Mouse (Mus musculus): ENCODE results near the gene Babam2.

Gene Babam2

DNA sequence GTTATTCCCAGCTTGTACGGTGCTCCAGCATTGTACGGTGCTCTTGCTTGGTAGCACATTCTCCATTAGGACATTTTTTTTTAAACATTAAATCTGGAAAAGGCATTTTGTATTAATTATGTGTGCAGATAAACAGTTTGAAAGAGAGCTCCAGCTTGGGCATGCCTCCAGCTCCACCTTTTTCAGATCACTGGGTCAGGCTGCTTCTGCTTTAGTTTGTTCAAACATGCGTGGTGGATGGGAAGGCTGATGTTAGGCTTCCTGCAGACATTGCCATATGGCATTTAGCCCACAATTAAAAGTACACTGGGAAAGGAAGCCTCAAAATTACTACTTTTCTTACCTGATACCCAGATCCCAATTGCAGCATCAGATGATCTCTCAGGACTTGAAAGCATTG is 310.9 kb downstream of the Babam2 start:
- no peak for DNase-seq

DNA sequence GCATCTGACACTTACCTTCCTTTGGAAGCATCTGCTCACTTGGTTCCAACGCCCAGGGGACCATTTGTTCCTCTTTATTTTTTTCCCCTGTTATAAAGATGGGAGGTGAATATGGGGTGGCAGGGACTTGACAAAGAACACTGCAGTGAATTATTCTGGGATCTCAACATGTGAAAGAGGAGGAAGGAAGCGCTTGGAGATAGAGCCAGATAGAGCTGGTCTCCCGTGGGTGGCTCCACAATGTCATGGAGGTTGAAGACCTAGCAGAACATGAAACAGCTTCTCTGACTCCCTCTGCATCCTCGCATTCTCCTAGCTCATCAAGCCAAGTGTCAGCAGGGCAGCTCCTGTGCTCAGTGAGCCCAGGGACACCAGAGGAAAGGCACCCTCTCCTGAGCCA is 312.6 kb downstream of the Babam2 start:
- DNase-seq: no peak

DNA sequence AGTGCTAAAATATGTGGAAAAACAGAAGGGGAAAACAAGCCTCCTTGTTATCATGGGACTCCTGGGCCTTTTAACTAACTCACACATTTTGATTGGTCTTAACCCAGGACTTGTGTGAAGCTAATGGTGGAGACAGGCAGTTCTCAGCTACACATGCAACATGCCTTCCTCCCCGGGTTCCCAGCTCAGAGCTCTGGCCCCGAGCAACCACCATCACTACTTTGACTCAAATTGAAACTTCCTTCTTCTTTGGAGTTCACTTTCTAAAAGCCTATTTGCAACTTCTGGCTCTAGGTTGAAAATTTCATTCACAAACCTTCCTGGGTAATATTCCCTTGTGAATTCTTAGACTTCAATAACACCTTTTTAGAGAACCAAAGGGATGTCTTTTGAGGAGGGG is 315.6 kb downstream of the Babam2 start:
- no peak for DNase-seq

DNA sequence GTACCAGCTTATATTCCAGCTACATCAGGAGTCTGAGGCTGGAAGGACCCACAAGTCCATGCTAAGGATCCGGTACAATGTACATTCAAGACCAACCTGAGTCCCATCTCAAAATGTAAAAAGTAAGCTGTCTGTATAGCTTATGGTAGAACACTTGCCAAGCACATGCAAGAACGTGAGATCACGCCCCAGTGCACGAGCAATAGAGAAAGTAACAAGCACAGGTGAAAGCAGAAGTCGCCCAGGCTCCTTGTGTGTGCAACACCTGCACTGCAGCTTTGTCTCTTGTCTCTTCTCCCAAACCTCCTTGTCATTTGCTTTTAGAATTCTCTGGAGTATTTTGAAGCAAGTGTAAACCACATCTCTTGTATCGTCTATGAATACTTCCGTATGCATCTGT is 317.3 kb downstream of the Babam2 start:
- DNase-seq: no peak

DNA sequence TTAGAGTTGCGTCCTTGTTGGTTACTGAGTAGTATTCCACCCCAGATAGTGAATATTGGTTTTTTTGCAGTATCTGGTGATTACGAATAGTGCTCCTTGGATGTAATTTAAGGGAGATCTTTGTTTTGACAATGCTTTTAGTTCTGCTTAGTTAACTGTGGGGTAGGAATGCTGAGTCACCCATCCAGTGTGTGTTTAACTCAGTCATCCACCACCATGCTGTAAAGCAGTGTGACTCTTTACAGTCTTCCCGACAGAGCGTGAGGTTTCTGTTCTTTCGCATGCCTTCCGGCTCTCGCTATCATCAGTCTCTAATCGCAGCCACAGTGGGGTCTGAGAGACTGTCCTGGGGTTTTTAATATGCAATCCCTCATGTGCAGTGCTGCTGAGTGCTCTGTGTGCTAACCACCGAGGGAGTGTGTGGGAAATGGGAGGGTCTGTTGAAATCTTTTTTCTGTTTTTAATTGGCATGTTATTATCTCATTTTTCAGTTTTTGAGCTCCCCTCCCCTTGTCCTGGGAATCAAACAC is 318.5 kb downstream of the Babam2 start:
- no peak for DNase-seq

DNA sequence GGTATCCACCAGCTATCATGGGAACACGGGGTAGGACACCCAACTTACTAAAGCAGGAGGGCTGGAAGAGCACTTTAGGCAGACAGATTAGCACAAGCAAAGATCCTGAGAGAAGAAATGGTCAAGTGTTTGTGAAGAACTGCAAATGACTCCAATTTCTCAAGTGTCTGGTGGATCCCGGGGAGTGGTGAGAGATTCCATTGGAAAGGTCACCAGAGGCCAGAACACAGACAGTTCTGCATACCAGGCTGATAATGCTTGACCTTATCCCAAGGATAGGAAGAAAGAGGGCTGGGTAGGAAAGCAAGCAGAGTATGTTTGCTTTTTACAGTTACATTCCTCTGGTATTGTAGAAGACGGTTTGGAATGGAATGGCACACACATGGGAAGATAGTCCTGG is 320.2 kb downstream of the Babam2 start:
- no peak for DNase-seq

DNA sequence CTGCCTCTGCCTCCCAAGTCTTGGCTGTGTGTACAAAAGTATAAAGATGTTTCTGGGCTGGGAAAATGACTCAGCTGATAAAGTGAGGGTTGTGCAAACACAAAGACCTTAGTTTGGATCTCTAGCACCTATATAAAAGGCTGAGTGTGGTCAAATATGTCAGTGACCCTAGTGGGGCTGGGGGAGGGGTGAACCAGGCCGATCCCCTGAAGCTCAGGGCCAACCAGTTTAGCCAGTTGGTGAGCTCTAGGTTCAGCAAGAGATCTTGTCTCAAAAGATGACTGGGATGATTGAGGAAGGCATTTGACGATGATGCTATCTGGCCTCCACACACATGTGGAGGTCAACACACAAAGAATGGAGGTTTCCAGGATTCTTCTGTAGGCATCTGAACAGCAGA is 320.8 kb downstream of the Babam2 start:
- no peak for DNase-seq

DNA sequence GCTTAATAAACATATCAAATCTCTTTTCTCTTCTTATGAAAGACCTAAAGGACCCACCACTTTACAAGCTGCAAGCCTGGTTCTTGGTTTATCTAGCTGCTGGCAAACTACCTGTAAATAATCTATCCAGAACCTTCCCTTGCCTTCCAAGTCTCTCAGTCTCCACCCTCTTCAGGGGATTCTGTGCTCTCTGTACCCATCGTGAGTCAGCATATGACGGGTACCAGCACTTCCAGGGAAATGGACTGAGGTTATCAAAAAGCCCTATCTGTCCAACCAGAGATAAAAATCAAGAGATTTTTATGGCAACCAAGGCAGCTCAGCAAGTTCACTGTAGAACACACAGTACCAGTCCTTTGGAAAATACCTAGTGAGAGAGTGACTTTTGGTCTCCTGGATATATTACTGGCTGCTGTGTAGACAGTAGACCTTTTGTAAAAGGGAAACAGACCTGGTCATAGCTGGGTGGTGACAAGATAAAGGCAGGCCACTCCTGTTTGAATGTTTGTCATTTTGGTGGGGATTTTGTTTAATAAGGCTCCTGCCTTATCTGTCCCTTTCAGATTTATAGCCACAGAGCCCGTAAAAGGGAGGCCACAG is 332.4 kb downstream of the Babam2 start:
- DNase-seq: no peak

DNA sequence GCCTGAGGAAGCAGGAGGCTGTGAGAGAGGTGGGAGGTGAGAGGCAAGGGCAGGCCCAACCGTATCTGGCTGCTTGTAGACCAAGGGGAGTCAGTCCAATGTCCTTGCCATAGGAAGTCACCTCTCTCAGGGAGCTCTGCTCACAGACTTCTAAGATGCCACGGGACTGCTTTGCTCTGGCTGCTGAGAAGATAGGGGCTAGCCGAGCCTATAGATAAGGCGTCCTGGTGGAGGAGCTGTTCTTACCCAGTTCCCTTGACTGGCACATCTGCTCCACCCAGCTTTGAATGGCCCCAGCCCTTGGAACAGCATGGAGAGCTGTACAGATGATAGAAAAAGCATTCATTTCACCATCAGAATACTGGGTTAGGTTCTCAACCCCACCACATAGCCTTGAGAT is 335.7 kb downstream of the Babam2 start:
- DNase-seq: no peak

DNA sequence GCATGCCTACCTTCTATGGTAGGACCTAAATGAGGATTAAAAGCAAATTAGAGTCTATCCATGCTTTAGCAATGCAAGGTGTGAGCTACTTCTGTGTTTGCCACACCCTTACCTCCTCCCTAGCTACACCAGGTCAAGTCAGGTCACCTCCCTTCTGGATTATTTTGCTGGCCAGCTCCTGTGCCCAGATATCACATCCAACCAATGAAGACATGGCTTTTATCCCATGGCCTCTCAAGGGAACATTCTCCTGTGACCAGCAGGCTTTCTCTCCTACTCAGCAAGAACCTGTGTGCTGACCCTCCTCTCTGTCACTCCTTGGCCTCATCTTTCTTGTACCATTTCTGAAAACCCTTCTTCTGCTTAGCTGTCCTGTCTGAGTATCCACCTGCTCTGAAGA is 336.1 kb downstream of the Babam2 start:
- no peak for DNase-seq

DNA sequence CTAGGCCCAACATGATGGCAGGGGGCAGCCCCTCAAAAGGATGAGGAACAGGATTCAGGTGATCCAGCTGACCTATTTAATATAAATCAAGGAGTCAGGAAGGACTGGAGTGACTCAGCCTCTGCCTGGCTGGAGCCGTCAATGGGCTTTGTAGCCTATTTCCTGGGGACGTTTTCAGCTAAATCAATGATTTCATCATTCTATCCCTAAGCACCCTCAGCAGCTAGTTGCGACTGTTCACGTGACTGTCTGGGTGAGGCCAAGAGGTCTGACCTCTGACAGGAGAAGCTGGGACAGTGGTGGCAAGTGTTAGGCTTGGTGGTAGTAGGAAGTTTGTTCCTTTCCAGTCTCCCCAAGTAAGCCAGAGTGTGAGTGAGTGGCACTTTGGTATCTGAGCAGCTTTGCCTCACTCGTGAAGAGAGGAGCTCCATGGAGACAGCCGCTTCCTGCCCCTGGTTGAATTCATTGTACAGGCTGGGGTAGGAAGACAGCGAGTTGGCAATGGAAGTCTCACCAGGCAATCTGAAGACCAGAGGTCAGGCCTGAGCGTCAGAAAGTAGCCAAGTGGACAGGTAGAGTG is 337.1 kb downstream of the Babam2 start:
- DNase-seq: no peak

DNA sequence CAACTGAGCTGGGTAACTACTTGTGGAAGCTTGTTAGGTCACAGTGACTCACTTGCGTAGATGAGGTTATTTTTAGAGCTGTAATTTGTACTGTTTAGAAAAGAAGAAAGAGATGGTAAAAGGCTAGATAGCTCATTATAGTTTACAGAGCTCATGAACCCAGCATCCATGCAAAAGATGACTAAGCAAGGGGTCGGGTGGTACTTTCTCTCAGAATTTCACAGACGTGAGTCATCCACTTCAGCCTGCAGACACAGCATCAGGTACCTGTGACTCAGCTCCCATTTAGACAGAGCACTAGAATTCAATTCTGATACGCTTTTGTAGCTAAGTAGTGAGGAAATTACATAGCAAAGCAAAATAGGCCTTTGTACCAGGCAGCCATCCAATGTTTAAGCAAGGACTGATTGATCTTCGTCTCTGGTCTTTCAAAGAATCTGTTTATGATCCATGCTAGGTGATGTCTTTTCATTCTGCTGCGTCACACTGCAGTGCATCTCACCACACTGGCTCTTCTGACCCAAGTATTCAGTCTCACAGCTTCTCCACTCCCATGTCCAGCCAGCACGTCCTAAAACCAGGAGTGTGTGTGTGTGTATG is 338.3 kb downstream of the Babam2 start:
- DNase-seq: no peak

DNA sequence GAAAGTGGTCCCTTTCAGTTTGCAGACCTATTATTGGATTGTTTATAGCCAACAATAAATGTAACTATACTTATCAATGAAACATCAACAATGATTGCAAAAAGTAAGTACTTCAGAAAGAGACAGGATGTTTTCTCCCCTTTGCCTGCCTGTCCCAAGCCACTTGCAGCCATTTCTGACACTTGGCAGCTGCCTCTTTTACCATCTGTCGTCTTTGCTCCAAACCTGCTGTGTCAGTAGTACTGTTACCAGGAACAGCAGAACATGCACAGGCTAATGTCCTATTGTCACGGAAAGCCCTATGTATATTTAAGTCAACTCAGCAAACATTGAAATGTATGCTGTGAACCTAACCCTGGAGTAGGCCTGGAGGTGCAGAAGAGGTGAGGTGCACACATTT is 339.4 kb downstream of the Babam2 start:
- peak; percentile 42 for DNase-seq

DNA sequence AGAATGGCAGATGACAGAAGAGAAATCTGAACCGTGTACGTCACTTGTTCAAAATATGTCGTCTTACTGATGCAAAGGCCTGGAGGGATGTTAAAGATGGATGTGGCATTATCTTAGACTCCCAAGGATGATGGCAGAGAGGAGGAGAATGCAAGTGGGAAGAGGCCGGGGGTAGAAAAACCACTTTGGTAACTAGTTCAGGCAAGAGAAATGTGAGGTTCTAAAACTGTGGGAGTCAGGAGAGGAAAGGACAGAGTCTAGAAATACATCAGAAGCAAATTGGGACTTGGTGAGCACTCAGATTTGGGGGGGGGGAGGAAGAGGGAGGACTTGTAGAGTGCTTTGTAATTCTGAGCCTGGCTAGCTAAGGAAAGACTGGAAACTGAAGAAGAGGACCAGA is 340.1 kb downstream of the Babam2 start:
- DNase-seq: no peak

DNA sequence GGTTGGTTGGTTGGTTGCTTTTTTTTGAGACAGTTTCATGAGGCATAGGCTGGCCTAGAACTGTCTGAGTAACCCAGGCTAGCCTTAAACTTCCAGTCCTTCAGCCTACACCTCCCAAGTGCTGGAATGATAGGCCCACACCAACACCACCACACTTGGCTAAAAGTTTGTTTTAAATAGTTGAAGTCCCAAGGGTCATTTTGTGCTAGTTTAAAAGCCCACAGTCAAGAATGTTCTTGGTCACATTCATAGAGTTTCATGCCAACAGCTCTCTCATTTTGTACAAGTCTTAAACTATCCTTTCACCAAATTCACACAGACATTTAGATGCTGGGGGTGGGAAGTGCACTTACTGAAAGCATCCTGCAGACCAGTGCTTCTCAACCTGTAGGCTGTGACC is 341.5 kb downstream of the Babam2 start:
- no peak for DNase-seq

DNA sequence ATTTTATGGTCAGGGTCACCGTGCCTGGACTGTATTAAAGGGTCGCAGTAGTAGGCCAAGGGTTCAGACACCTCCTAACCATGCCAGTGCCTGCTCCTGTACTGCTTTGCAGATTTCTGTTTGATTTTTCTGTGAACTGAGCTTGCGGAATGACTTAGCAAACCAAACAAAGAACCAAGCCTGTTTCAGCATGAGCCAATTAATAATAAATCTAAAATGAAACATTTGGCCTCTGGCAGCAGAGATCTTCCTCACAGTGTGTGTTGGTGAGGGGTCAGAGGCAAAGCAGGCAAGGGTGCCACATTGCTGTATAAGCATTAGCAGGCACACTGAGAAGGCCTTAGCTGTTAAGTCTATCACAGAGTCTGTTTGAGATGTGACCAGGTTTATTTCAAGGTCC is 342.0 kb downstream of the Babam2 start:
- no peak for DNase-seq

DNA sequence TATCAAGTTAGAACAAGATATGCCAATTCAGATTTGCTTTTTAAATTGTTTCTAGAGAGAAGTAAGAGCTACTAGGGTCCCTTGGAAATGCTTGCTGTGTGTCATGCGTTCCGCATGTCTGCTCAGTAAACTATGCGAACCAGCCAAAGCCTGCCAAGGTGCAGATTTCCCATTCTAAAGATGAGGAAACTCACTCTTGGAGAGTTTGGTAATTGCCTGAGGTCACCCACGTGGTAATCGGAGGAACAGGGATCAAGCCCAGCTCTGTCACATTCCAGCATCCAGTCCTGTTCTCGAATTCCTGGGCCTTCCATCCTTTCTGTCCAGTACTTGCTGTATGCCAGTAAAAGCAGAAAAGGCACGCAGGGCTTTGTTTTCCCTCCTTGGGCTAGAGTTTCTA is 345.7 kb downstream of the Babam2 start:
- no peak for DNase-seq

DNA sequence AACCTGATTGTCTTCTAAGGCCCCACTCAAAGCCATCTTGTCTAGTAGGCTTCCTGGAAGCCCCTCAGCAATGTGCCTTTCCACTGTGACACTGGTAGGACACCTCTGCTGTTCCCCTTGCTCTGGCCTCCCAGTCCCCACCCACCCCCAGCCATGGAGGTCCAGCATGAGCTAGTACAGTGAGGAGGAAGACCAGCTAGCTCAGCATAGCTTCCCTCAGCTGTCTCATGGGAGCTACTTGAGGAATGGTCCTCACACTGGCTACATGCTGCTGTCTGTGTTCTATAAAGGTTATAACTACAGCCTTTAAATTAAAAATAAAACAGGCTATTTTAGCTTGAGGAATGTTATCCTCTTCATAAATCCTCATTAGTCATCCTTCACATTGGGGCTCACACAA is 346.5 kb downstream of the Babam2 start:
- no peak for DNase-seq

DNA sequence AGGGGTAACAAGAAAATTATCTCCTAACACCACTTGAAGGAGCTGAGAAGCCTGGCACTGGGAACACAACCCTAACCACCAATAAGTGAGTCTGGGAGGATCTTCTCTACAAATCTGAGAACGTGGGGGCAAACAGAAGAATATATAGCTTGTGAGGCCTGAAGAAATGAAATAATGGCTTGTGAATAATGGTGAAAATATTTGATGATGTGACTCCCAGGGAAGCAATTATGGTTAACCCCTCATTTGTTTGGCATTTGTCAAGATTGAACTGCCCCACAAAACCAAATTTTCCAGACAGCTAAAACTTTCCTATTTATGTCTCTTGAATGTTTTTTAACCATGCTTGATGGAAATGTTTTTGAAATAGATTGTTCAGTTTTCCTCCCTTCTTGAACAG is 354.4 kb downstream of the Babam2 start:
- no peak for DNase-seq

DNA sequence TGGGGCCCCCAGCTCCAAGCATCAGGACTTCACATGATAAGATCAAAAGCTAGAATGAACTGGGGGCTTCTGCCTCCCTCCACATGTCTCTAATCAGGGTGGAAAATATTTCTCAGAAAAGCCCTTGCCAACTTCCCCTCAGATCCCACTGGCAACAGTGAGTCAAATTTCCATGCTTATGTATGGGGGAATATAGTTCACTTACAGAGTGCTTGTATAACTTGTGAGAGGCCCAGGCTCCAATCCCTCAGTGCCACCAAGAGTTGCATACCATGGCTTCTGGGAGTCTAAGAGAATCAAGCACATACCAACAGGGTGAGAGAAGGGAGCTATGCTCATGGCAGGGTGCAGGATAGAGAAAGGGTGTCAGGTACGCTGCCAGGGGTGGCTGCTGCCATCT is 355.0 kb downstream of the Babam2 start:
- no peak for DNase-seq

DNA sequence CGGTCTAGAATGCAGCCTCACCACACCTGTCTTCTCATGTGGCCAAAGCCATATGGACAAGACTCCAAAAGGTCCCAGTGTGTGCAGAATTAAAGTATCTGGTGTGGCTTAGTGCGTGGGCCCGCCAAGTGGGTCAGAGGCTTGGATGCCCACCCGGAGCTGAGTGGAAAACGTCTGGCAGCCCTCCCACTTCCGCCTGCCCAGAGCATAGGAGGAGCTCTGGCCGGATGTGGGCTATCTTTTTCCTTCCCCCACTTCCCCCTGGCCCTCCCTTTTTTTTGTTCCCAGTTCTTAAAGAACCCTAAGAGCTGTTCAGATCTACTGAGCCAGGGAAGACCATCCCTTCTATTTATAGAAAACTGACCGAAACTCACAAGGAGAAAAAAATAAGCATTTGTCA is 356.0 kb downstream of the Babam2 start:
- DNase-seq: no peak

DNA sequence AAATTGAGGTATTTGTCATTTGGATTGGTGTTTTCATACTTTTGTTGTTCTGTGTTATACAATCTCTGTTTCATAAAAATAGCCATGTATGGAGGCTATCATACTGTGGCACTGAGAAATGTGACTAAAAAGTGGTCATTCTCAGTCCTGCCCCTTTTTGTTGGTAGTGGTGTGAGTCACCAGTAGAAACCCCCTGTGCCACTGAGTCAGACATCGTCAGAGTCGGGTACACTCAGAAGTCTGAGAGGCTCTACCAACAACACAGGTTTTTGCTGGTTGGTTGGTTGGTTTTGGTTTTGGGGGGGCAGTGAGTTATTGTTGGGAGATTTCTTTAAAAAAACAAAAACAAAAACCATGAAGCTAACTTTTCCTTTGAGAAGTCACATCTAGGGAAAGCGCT is 358.2 kb downstream of the Babam2 start:
- DNase-seq: no peak

DNA sequence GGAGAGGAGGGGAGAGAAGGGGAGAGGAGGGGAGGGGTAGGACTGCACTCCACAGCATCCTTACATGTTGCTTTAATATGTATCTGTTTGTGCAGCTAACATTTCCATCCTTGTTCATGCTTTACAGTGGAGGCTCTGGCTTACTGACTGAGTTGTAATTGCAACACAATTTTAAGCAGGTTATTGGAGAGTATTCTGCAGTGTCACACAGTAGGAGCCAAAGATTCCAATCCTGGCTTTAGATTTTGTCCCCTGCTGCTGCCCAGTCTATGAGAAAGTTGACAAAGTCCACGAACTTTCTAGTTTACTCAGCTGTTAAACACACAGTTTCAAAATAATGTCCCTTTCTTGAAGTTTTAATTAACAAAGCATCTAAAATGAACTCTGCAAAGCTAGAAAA is 358.6 kb downstream of the Babam2 start:
- DNase-seq: no peak

DNA sequence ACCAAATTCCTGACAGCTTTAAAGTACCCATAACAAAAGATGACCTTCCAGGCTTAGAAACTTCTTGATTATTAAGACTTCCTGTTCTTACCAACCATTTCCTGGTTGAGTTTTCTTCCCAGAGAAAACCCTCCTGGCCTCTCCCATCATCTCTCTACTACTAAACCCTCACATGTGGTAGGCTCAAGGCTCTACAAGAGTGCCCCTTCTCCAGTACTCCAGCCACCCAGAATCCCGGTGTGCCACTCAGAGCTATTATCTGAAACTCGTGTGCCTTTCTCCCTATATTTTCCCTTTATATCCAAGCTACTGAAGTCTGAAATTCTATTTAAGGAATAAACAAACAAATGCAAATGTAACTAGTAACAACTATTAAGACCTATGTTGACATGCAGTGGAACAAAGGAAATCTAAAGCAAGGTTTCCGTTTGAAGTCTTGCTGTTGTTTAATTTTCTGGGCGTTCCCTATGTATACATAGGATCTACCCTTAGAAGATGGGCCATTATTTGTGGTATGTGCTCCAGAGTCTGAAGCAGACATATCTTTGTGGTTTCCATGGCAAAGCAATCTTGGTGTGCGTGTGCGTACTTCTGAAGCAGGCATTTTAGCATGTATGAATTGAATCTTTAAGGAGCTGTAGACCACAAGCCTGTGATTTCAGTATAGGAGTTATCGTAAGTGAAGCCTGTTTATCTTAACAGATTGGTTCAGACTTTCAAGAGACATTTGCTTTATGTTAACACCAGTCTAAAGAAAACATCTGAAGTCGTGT is 361.2 kb downstream of the Babam2 start:
- no peak for DNase-seq

Data from cerebellum, adult 11-12 months (tissue).